Comparison of ENCODE assay signal across 29 mouse cellular contexts in the genomic region with DNA sequence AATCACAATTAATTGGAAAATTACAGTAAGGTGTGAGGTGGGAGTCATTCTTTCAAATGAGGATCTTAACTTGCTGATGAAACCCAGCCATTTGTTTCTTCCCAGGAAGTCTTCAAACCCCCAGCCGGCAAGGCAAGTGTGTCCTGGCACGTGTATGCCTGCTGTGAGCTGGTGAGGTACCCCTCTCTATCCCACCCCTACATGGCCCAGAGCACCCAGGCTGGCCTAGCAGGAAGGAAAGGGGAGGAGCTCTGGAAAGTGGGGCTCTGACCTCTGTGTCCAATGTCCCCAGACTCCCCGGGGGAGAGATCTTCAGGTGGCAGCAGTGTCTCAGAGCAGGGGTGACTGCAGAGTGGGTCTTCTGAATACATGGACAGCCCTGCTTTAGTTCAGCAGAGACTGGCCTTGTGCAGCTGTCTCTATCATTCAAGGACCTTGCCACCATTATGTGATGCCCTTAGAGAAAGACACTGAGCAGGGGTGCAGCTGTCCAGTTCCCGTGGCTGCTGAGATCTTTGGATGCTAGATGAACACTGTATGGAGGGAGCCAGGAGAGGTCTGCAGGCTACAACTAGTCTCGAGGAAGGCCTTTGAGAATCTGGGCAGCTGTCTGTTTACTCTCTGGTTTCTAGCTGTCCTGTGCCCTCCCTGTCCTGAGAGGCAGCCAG.
DNase-seq lines count a peak whose midpoint lies in the region; ATAC-seq lines count a peak whose summit lies in the region.
"Had no signal": no experiment of that assay in that cellular context is flagged by ENCODE, and none has a peak within 500 bp of the region (broad histone marks: within the 10 kb centered on the region; RNA-seq: fewer than 3 reads in every experiment).

No protein-coding gene starts in this region.

- no peaks in the 10 kb centered on the region for H3K27me3 ChIP-seq in heart, embryonic 14.5 days (ENCODE audit: control insufficient read depth, insufficient read depth, low read length)
- H3K27me3 ChIP-seq in midbrain, embryonic 11.5 days (ENCODE audit: control insufficient read depth, insufficient read depth, low read length) = no peaks in the 10 kb centered on the region
- no peaks in the 10 kb centered on the region for H3K27me3 ChIP-seq in midbrain, embryonic 10.5 days (ENCODE audit: low read depth, poor library complexity, severe bottlenecking)
- 0 out of 2 replicates have a peak, but pooled peaks cover 27% of the 10 kb centered on the region for H3K27me3 ChIP-seq in limb, embryonic 13.5 days
- H3K27me3 ChIP-seq: heart, embryonic 12.5 days; kidney, embryonic 15.5 days; liver, embryonic 15.5 days; neural tube, embryonic 13.5 days had no signal

- no peak overlapping the region for H3K9ac ChIP-seq in heart, embryonic 14.5 days (ENCODE audit: low read length)
- H3K9ac ChIP-seq in midbrain, embryonic 11.5 days (ENCODE audit: low read length) = no peak overlapping the region
- no peak overlapping the region for H3K9ac ChIP-seq in limb, embryonic 13.5 days
- H3K9ac ChIP-seq: heart, embryonic 12.5 days; hindbrain, embryonic 12.5 days; kidney, embryonic 15.5 days; liver, embryonic 15.5 days; lung, embryonic 14.5 days; neural tube, embryonic 13.5 days had no signal

- H3K4me3 ChIP-seq in heart, embryonic 14.5 days (ENCODE audit: control insufficient read depth in 1 of 2, insufficient read depth in 1 of 2, low read depth in 1 of 2, low read length in 2 of 2) = no peak overlapping the region
- no peak overlapping the region for H3K4me3 ChIP-seq in midbrain, embryonic 11.5 days (ENCODE audit: low read depth, low read length)
- H3K4me3 ChIP-seq in midbrain, embryonic 10.5 days = no peak overlapping the region
- no peak overlapping the region for H3K4me3 ChIP-seq in limb, embryonic 13.5 days
- H3K4me3 ChIP-seq: forebrain, embryonic 10.5 days; gastrocnemius, adult 2 months; heart, adult 2 months; heart, embryonic 12.5 days; hindbrain, embryonic 12.5 days; kidney, embryonic 15.5 days; left cerebral cortex, adult 2 months; liver, embryonic 15.5 days; neural tube, embryonic 13.5 days had no signal

- WGBS in heart, embryonic 14.5 days = 56% methylated on average over 5 of the region's 5 CpGs
- WGBS in midbrain, embryonic 11.5 days = 69% methylated on average over 5 of the region's 5 CpGs
- WGBS in midbrain, embryonic 10.5 days = 72% methylated on average over 5 of the region's 5 CpGs
- 53% methylated on average over 5 of the region's 5 CpGs for WGBS in limb, embryonic 13.5 days

- no peaks in the 10 kb centered on the region for H3K9me3 ChIP-seq in heart, embryonic 14.5 days (ENCODE audit: control insufficient read depth, low read length)
- no peaks in the 10 kb centered on the region for H3K9me3 ChIP-seq in midbrain, embryonic 11.5 days (ENCODE audit: control insufficient read depth, low read length)
- no peaks in the 10 kb centered on the region for H3K9me3 ChIP-seq in midbrain, embryonic 10.5 days (replicated peaks)
- no peaks in the 10 kb centered on the region for H3K9me3 ChIP-seq in limb, embryonic 13.5 days
- H3K9me3 ChIP-seq: forebrain, embryonic 10.5 days; heart, embryonic 12.5 days; hindbrain, embryonic 12.5 days; kidney, embryonic 15.5 days; liver, embryonic 15.5 days; neural tube, embryonic 13.5 days had no signal

- intact Hi-C loops in gastrocnemius, postnatal 36 days (cut with DNase I) = no loop called here

- H3K36me3 ChIP-seq in heart, embryonic 14.5 days (ENCODE audit: control insufficient read depth, insufficient read depth, low read length) = no peaks in the 10 kb centered on the region
- no peaks in the 10 kb centered on the region for H3K36me3 ChIP-seq in midbrain, embryonic 11.5 days (ENCODE audit: control insufficient read depth, insufficient read depth, low read length)
- no peaks in the 10 kb centered on the region for H3K36me3 ChIP-seq in midbrain, embryonic 10.5 days
- no peaks in the 10 kb centered on the region for H3K36me3 ChIP-seq in limb, embryonic 13.5 days
- H3K36me3 ChIP-seq: forebrain, embryonic 10.5 days; heart, embryonic 12.5 days; hindbrain, embryonic 12.5 days; kidney, embryonic 15.5 days; liver, embryonic 15.5 days; neural tube, embryonic 13.5 days had no signal

- peaks cover 0 to 7% of the 10 kb centered on the region in 2 experiments; a peak in 1 of 4 replicates for H3K4me1 ChIP-seq in heart, embryonic 14.5 days (ENCODE audit: control insufficient read depth in 2 of 2, insufficient read depth in 2 of 2, low read length in 2 of 2)
- no peaks in the 10 kb centered on the region for H3K4me1 ChIP-seq in midbrain, embryonic 11.5 days (ENCODE audit: control insufficient read depth, insufficient read depth, low read length)
- H3K4me1 ChIP-seq in midbrain, embryonic 10.5 days = peaks cover 6% of the 10 kb centered on the region; the same call in 1 of the 2 replicates
- peaks cover 27% of the 10 kb centered on the region for H3K4me1 ChIP-seq in limb, embryonic 13.5 days
- H3K4me1 ChIP-seq: liver, embryonic 15.5 days had no signal

- DNase-seq in heart, postnatal 4 days = no peak
- peak; percentile 56 for DNase-seq in midbrain, embryonic 11.5 days (ENCODE audit: low spot score, missing footprints)
- no peak for DNase-seq in midbrain, embryonic 10.5 days (ENCODE audit: low spot score)
- no peak for DNase-seq in gastrocnemius, postnatal 36 days
- no peak for DNase-seq in layer of hippocampus, postnatal 25 days (ENCODE audit: extremely low spot score in 1 of 2, low spot score in 1 of 2)
- DNase-seq: adrenal gland, adult 2 months; cerebellum, adult 2 months; cerebellum, postnatal 14 days; gastrocnemius, adult 2 months; heart, adult 2 months; heart, postnatal 10 days; kidney, adult 18-20 months; kidney, postnatal 25 days; lung, embryonic 14.5 days; lung, postnatal 14 days; right cerebral cortex, postnatal 25 days; thymus, adult 2 months had no signal

- H3K27ac ChIP-seq in heart, embryonic 14.5 days (replicated peaks in 1 of 2; ENCODE audit: control insufficient read depth in 1 of 2, insufficient read depth in 1 of 2, low read depth in 2 of 2, low read length in 2 of 2) = no peak overlapping the region
- no peak overlapping the region for H3K27ac ChIP-seq in midbrain, embryonic 11.5 days (ENCODE audit: low read depth, low read length)
- H3K27ac ChIP-seq in midbrain, embryonic 10.5 days (replicated peaks) = no peak overlapping the region
- no peak overlapping the region for H3K27ac ChIP-seq in limb, embryonic 13.5 days
- H3K27ac ChIP-seq: forebrain, embryonic 10.5 days; gastrocnemius, adult 2 months; heart, adult 2 months; hindbrain, embryonic 12.5 days; kidney, embryonic 15.5 days; left cerebral cortex, adult 2 months; liver, embryonic 15.5 days had no signal

- ATAC-seq in heart, embryonic 14.5 days (ENCODE audit: insufficient number of reproducible peaks, insufficient read depth, low FRiP score, low read depth) = 0 out of 2 replicates have a peak, but pooled peaks have one; percentile 10
- ATAC-seq in midbrain, embryonic 11.5 days (ENCODE audit: low FRiP score) = no peak
- peak; percentile 75 for ATAC-seq in limb, embryonic 13.5 days (ENCODE audit: low FRiP score, low read depth)
- ATAC-seq: activated CD4-positive, CD25-positive, alpha-beta regulatory T cell, adult 4 months; forebrain, embryonic 16.5 days; midbrain, embryonic 16.5 days had no signal

- H3K4me2 ChIP-seq in heart, embryonic 14.5 days (ENCODE audit: low read length) = no peak overlapping the region
- no peak overlapping the region for H3K4me2 ChIP-seq in midbrain, embryonic 11.5 days
- H3K4me2 ChIP-seq in limb, embryonic 13.5 days (replicated peaks) = no peak overlapping the region
- H3K4me2 ChIP-seq: heart, embryonic 12.5 days; hindbrain, embryonic 12.5 days; kidney, embryonic 15.5 days; liver, embryonic 15.5 days; lung, embryonic 14.5 days; neural tube, embryonic 13.5 days had no signal
